Mouse (Mus musculus) ES-E14 (cell line): ENCODE data around the gene Tbrg4. TPM values are rescaled to one million over a fixed set of nuclear protein-coding genes. Genes with fewer than 3 reads are reported as not detected.
A peak's percentile ranks its signal among the peaks of the same experiment; 100 is the strongest.

Source experiments
- DNase-seq: peaks from one replicate; pipeline ENCODE4 v3.0.0-alpha.2; 2013; ENCODE audit warnings: low read depth, low spot score
- H3K27ac ChIP-seq: 2 replicates; pipeline ENCODE4 v1.5.1; 2012; ENCODE audit warnings: low read depth, mild to moderate bottlenecking, low read length, moderate library complexity, mixed read lengths; ENCODE audit not compliant: poor library complexity, insufficient read depth, severe bottlenecking
- H3K36me3 ChIP-seq: 2 replicates; pipeline ENCODE4 v1.6.1; 2012; ENCODE audit warnings: mild to moderate bottlenecking, low read length, moderate library complexity, mixed read lengths; ENCODE audit not compliant: control insufficient read depth, poor library complexity, insufficient read depth, severe bottlenecking
- H3K4me1 ChIP-seq, 2 experiments: fragments of 150-350 bp in 1 of 2; sonication (generic) in 1 of 2; 2 replicates each; pipeline ENCODE4 v1.6.1; 2012; ENCODE audit warnings: low read length in 2 of 2, mild to moderate bottlenecking in 1 of 2, mixed read lengths in 1 of 2; ENCODE audit not compliant: control insufficient read depth in 2 of 2, insufficient read depth in 2 of 2, poor library complexity in 1 of 2
- H3K4me3 ChIP-seq, 2 experiments: fragments of 150-350 bp in 1 of 2; sonication (generic) in 1 of 2; 2 replicates each; pipeline ENCODE4 v1.5.1; 2012; ENCODE audit warnings: low read length in 2 of 2, low read depth in 1 of 2, mild to moderate bottlenecking in 1 of 2, mixed read lengths in 1 of 2; ENCODE audit not compliant: insufficient read depth in 1 of 2, poor library complexity in 1 of 2, severe bottlenecking in 1 of 2
- H3K9ac ChIP-seq: 2 replicates; pipeline ENCODE4 v1.6.1; 2012; ENCODE audit warnings: low read depth, mild to moderate bottlenecking, low read length, mixed read lengths; ENCODE audit not compliant: poor library complexity, insufficient read depth, severe bottlenecking
- H3K9me3 ChIP-seq: fragments of 150-350 bp; sonication (generic); 2 replicates; pipeline ENCODE4 v1.6.1; 2012; ENCODE audit warnings: low read depth, mild to moderate bottlenecking, low read length; ENCODE audit not compliant: control insufficient read depth, insufficient read depth
- CHD2 ChIP-seq: IDR thresholded peaks from 2 replicates; pipeline ENCODE4 v1.6.1; 2014; ENCODE audit warnings: mild to moderate bottlenecking, low read depth, low read length, inconsistent platforms
- HCFC1 ChIP-seq: IDR thresholded peaks from 2 replicates; pipeline ENCODE4 v1.6.1; 2012; ENCODE audit warnings: low read length, inconsistent platforms, borderline replicate concordance; ENCODE audit not compliant: insufficient read depth
- MAFK ChIP-seq: IDR thresholded peaks from 2 replicates; pipeline ENCODE4 v1.6.1; 2014; ENCODE audit warnings: mild to moderate bottlenecking, low read depth, low read length, inconsistent platforms; ENCODE audit not compliant: insufficient read depth
- ZC3H11A ChIP-seq: IDR thresholded peaks from 2 replicates; pipeline ENCODE4 v1.6.1; 2012; ENCODE audit warnings: low read depth, mild to moderate bottlenecking, inconsistent platforms, low read length, borderline replicate concordance
- ZNF384 ChIP-seq: IDR thresholded peaks from 2 replicates; pipeline ENCODE4 v1.6.1; 2012; ENCODE audit warnings: low read depth, low read length, inconsistent platforms
- in situ Hi-C, 2 experiments: fragments of 600-800 bp; cut with MboI; formaldehyde crosslinking; loops; one replicate each; pipeline ENCODE4 v1.15.1; 2025; ENCODE audit warnings: low sequenced_read_pairs in 2 of 2, inconsistent platforms in 1 of 2; ENCODE audit not compliant: unreplicated experiment in 2 of 2
- total RNA-seq: library from RNA; depleted of rRNA; stranded (reverse); fragments of 300-350 nt; gene quantifications from 2 replicates; pipeline ENCODE4 v1.2.3, GENCODE M21; 2012

The Tbrg4 gene
- total RNA-seq, 1 experiment = 178 TPM

GRCm38 (mm10) chr11:6670044-6670443, 44.2 kb upstream of the Tbrg4 start:
- Histone ChIP-seq H3K36me3 (peaks cover 4% of the 10 kb centered on the region; the same call in 1 of the 2 replicates), H3K4me3 (no peak overlapping the region), H3K27ac (no peak overlapping the region), H3K9me3 (no peaks in the 10 kb centered on the region), H3K9ac (no peak overlapping the region), H3K4me1 (no peaks in the 10 kb centered on the region)
- DNase-seq = no peak
- TF ChIP-seq HCFC1 = no peak
- no peak for TF ChIP-seq MAFK
- no peak for TF ChIP-seq ZC3H11A
- no peak for TF ChIP-seq CHD2
- no peak for TF ChIP-seq ZNF384
- in situ Hi-C loops = loop anchor here in 1 of 2 experiments (25.0 kb wide), 1 partner anchor 492 kb away; no protein-coding TSS in a partner anchor

- TF ChIP-seq ZNF384 (no peak), CHD2 (no peak), ZC3H11A (no peak), HCFC1 (no peak), MAFK (no peak)
- no peaks in the 10 kb centered on the region for H3K9me3 ChIP-seq
- H3K4me3 ChIP-seq = no peak overlapping the region
- in situ Hi-C loops = loop anchor here in 1 of 2 experiments (25.0 kb wide), 1 partner anchor 493 kb away; no protein-coding TSS in a partner anchor
- H3K27ac ChIP-seq = no peak overlapping the region
- H3K4me1 ChIP-seq = no peaks in the 10 kb centered on the region
- peaks cover 1% of the 10 kb centered on the region; the same call in 1 of the 2 replicates for H3K36me3 ChIP-seq
- no peak for DNase-seq
- H3K9ac ChIP-seq = no peak overlapping the region
Measured at GRCm38 (mm10) chr11:6669041-6669440, 43.2 kb upstream of the Tbrg4 start.

GRCm38 (mm10) chr11:6666634-6667033, 40.8 kb upstream of the Tbrg4 start:
- Histone ChIP-seq H3K36me3 (peaks cover 1% of the 10 kb centered on the region; the same call in 1 of the 2 replicates), H3K9me3 (no peaks in the 10 kb centered on the region), H3K4me1 (no peaks in the 10 kb centered on the region), H3K4me3 (no peak overlapping the region), H3K27ac (no peak overlapping the region), H3K9ac (no peak overlapping the region)
- in situ Hi-C loops = loop anchor here in 1 of 2 experiments (25.0 kb wide), 1 partner anchor 496 kb away; no protein-coding TSS in a partner anchor
- no peak for DNase-seq
- TF ChIP-seq ZC3H11A (no peak), HCFC1 (no peak), ZNF384 (no peak), MAFK (peak; percentile 85)

GRCm38 (mm10) chr11:6661206-6661605, 35.3 kb upstream of the Tbrg4 start:
- no peak for DNase-seq
- H3K4me1 ChIP-seq = peaks cover 0 to 2% of the 10 kb centered on the region in 2 experiments; a peak in 1 of 4 replicates
- TF ChIP-seq ZC3H11A (no peak), MAFK (no peak), CHD2 (no peak)
- no peak overlapping the region for H3K27ac ChIP-seq
- peak overlapping the region in 1 of 2 experiments; percentile 27; a peak in 2 of 4 replicates for H3K4me3 ChIP-seq
- no peaks in the 10 kb centered on the region for H3K9me3 ChIP-seq
- no peak overlapping the region for H3K9ac ChIP-seq
- H3K36me3 ChIP-seq = peaks cover under 1% of the 10 kb centered on the region; the same call in 1 of the 2 replicates
- in situ Hi-C loops = loop anchor here in 1 of 2 experiments (25.0 kb wide), 1 partner anchor 501 kb away; no protein-coding TSS in a partner anchor
